Mouse (Mus musculus): ENCODE measurements around the gene Plscr3.
"Not testable (repeated sequence)": the region's sequence is repeated elsewhere in the genome, so short reads cannot be mapped to it uniquely, and the experiment has no call there.

Plscr3 gene

DNA sequence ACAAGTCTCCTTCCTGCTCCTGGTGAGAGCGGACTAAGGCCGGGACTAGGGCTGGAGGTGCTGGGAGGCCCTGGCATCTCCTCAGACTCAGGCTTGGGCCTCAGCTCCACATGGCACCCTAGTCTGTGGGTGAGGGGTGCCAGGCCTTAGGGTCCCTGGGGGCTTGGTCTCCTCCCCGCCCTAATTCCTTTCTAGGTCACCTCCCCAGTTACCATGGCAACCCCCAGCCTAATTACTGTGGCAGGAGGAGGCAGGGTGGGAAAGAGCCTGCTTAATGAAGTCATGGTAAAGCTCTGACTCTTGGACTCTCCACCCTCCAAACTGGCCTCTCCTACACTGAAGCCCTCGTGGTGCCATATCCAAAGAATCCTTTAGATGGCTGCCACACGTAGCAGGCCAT lies 17.3 kb upstream of the Plscr3 start:
- no peak for DNase-seq (ENCODE audit: low spot score in 2 of 2)

DNA sequence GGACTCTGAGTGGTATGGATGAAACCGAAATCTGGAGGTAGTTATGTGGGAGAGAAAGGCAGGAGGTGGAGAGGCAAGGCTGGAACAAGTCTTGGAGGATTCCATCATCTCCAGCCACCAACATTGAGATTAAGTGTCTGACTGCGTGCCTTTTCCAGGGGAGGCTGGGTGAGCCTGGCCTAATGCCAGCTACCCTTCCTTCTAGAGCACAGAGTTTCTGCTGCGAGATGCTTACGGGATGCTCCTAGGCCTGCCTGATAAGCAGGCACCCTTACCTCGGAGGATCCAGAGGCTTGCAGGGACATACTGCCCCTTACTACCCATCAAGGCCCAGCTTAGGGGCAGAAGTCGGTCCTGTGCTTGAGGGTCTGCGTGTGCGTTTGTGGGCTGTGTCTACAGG lies 12.6 kb upstream of the Plscr3 start:
- no peak for DNase-seq (ENCODE audit: low spot score in 2 of 2)

DNA sequence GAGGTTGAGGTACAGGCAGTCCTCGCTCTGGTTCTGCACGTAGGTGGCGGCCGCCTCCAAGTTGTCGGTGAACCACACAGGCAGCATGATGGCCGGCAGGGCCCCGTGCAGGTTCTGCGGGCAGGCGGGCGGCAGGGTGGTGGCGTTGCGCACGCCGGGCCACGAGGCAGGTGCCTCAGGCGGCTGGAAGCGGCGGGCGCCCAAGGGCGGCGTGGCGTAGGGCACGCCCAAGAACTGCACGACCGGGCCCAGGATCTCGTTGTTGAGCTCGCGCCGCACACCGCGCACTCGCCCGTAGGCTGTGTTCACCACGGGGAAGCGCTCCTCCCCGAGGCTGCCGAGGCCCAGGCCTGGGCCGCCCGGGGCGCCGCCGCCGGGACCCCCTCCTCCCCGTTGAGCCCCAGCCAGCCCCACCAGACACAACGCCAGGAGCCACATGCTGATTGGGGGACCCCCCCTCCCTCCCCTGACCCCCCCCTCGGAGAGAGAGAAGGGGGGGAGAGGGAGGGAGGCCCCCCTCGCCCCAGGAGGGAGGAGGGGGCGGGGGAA lies 12.1 kb upstream of the Plscr3 start:
- peak; percentile 42 to 67 for DNase-seq (ENCODE audit: low spot score in 2 of 2)

DNA sequence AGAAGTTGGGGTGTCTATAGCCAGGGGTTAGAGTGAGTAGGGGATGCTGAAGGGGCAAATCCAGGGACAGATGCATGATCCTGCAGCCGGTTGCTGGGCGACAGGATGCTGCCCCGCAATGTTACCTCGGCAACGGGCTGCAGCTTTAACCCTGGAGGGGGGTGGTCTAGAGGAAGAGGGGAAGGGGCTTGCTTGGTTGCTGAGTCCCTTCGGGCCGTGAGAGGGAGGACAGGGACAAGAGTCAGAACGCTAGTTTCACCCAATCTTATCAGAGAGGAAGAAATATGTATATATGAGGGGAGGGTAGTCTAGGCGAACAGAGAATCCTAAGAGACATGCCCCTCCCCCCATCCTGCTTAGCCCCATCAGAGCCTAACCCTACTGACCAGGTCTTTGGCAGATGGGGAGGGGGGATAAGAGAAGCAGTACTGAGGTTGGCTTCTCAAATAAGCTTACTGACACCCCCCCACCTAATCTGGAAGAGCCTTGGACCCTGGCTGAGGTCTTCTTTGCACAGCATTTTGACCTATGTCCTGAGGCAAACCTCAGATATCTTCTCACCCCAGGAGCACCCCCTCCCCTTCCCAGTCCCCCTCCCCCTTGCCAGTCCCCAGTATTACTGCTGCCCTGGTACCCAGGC lies 10.7 kb upstream of the Plscr3 start:
- no peak for DNase-seq (ENCODE audit: low spot score in 2 of 2)

DNA sequence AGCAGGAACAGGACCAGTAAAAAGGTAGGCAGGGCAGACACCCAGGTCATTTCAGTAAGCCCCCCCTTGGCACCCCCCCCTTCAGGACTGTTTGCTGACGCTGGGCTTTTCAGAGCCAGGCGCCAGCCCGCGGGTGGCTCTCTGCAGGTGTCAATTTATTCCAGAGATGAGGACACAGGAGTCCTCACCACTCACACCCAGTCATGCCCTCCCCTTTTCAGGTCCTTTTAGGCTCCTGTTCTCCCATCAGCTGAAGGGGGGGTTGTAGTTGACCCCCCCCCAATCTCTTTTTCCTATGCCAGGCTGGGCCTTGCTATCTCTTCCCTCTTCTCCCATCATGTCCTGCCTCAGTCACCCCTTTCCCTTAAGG lies 10.2 kb upstream of the Plscr3 start:
- DNase-seq (ENCODE audit: low spot score in 2 of 2): no peak

DNA sequence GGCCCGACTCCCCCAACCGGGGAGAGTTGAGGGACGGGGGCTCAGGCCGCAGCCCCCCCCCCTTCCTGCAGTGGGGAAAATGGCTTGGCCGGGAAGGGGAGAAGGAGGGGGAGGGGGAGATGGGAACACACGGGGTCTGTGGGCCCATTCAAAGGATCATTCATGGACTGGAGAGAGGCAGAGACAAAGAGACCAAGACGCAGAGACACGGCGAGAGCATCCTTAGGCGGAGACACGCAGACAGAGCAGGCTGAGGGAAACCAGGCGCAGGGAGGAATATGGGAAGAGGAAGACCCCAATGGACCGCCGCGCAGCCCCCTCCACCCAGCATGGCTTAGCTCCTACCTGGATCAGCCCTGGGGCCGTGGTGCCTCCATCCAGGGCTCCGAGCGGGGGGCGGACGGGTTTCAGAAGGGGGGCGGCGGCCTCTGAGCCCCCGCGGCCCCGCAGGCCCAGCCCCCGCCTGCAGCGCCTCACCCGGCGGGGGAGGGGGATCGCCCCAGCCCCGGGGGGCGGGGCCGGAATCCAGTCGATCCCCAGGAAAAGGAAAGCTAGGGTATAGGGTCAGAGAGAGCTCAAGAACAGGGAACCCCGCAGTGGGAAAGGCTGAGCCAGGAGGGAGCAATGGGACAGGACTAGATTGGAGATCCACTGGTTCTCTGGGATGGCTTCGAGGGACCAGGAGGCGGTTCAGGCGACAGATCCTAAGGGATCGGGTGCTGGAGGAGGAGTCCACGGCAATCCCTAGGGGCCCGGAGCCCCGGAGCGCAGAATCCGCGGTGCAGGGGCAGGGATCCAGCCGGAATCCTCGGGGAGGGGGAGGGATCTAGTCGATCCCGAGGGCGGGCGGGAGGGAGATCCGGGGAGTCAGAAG lies 9.2 kb upstream of the Plscr3 start:
- no peak for DNase-seq (ENCODE audit: low spot score in 2 of 2)

DNA sequence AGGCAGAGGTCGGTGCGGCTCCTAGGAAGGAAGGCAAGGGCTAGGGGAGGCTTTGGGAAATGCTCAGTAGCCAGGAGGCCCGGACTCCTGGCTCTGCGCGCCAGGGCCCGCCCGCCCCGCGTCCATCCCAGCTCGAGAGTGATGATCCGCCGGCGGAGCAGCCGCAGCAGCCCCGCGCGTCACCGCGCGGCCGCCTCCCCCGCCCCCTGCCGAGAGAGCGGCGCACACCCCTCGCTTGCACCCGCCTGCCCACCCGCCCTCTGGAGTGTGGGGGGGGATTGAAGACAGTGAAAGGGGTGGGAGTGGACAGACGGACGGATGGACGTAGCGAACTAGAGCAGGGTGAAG lies 8.6 kb upstream of the Plscr3 start, which contains the start of gene Nlgn2:
Gene Nlgn2 (minus strand): TSS at position 181 of the 348 bp plus-strand sequence.
- no peak for DNase-seq (ENCODE audit: low spot score in 2 of 2)

DNA sequence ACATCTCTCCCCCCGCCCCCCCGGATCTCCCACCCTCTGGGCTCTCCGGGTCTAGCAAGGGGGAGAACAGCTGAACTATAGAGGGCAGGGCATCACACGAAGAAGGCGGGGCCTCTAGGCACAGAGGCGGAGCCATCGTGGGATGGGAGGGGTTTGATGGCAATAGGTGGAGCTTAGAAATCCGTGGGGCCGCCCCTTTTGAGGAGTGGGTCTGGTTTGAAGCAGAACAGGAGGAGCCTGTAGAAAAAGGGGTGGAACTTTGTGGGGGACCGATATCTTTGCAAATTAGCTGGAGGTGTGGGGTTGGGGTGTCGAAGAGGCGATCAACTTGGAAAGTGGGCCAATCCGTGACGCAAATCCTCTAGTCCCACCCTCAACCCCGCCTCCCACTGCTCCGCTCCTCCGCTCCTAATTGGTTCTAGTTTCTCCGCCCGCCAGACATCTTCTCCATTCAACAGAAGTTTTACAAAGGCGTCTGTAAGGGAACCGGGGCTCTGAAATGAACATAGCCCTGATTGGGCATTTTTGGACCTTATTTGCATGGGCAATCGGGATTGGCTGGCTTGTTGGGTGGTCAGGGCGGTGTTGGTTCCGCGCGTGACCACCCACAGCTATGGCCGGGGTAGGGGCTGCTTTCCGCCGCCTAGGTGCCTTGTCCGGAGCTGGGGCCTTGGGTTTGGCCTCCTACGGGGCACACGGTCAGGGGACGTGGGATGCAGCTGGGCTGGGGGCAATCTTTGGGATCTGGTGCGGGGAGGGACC lies 8.0 kb upstream of the Plscr3 start, which contains the start of gene Tmem256:
Gene Tmem256 (plus strand): TSS at position 563 of the 762 bp plus-strand sequence.
- peak; percentile 87 to 89 for DNase-seq (ENCODE audit: low spot score in 2 of 2)

DNA sequence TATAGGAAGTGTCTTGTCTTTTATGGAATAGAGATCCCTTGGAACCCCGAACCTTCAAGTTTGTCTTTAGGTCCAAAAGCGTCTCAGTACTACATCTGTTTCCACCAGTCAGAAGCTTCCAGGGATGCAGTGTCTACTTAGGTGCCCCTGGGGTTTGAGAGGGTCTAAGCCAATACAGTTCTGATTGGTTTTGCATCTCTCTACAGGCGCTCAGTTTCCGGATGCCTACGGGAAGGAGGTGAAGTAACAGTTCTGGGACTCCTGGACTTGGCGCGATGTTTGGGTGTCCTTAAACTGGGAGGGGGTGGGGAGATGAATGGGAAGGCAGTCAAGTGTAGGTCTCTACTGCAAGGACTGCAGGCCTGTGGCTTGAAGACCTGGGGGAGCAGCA lies 7.5 kb upstream of the Plscr3 start:
- DNase-seq (ENCODE audit: low spot score in 2 of 2): no peak

DNA sequence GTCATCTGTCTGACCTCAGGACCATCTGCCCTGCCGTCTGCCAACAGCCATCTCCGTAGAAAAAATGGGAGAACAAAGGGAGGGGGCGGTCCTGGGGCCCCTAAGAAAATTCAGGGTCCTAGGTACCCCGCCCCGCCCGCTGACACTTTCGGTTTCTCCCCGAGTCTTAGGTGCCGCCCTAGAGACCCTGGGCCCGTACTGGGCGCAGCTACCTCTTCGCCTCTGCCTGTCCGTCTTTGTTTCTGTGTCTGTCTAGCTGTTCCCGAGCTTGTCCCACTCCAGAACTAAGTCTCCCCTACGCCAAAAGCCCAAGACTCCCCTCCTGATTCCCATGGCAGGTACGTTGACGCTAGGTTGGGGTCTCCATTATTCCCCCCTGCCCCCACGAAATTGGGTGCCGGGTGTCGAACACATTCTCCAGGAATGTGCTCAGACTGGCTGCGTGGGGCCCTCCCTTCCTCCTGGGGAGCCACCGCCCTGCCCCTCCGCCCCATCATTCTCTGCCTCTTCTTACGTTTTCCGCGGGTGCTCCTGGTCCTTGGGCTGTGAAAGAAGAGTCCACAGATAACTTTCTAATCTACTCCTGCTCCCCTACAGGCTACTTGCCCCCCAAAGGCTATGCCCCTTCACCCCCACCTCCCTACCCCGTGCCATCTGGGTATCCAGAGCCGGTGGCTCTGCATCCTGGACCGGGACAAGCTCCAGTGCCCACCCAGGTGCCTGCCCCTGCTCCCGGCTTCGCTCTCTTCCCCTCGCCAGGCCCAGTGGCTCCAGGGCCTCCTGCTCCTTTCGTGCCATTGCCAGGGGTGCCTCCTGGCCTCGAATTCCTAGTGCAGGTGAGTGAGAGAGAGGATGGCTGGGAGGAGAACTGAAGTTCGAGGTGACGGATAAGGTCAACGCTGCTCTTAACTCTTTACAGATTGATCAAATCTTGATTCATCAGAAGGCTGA lies 837 bp downstream of the Plscr3 start:
- no peak for DNase-seq (ENCODE audit: low spot score in 2 of 2)

DNA sequence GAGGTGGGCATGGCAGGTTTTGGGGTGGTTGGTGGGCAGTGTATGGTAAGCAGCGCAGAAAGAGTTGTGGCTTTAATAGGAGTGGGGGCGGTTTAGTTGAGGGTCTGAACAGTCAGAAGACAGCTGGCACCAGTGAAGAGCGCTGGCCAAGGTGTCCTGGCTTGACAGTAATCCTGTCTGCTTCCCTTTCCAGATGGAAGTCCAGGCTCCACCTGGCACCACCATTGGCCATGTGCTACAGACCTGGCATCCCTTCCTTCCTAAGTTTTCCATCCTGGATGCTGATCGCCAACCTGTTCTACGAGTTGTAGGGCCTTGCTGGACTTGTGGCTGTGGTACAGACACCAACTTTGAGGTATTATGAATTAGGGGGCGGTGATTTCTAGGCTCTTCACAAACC lies 1.8 kb downstream of the Plscr3 start:
- DNase-seq (ENCODE audit: low spot score in 2 of 2): no peak

DNA sequence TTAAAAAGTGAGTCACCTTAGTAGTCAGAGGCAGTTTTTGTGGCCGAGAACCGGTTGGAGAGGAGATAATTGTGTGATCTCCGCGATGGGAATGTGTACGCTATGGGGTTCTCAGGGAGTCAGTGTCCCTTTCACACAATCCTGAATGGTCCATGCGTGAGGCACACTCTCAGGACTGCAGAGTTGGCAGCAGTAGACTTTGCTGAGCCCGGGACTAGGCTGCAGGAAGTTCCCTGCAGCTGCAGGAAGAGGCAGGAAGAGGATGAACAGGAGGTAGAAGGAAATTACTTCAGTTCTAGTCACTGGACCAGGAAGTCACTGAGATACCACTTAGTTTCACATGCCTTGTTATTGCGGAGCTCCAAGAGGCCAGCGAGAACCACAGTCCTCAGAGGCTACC lies 3.0 kb downstream of the Plscr3 start:
- no peak for DNase-seq (ENCODE audit: low spot score in 2 of 2)

DNA sequence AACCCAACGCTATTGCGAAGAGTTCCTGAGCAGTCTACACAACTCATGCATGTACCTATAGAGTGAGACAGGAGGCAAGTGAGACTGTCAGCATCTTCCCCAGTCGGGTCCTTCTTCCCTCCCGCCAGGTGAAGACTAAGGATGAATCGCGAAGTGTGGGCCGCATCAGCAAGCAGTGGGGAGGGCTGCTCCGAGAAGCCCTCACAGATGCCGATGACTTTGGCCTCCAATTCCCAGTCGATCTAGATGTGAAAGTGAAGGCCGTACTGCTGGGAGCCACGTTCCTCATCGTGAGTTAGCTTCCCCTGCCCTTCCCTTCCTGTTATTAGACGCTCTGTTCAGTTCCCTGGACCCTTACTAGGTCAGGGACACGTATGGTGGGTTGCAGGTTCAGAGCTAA lies 3.7 kb downstream of the Plscr3 start:
- no peak for DNase-seq (ENCODE audit: low spot score in 2 of 2)

DNA sequence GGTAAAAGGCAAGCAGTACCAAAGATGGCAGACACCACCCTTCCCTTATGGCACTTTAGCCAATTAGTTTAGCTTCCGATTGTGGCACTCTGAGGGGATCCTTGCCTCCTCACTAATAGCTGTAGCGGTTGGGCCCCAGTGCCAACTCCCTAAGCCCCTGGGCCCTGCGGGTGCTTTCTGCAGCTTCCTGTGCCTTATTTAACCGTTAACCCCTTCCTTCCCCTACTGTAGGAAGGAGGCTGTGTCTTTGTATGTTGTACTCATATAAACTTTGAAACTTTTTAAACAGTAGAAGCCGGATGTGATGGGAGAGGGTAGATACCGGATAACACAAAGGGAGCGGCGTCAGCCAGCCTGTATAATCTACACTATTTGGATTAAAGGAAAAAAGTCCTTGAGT lies 4.6 kb downstream of the Plscr3 start:
- DNase-seq (ENCODE audit: low spot score in 2 of 2): peak; percentile 56 to 60

DNA sequence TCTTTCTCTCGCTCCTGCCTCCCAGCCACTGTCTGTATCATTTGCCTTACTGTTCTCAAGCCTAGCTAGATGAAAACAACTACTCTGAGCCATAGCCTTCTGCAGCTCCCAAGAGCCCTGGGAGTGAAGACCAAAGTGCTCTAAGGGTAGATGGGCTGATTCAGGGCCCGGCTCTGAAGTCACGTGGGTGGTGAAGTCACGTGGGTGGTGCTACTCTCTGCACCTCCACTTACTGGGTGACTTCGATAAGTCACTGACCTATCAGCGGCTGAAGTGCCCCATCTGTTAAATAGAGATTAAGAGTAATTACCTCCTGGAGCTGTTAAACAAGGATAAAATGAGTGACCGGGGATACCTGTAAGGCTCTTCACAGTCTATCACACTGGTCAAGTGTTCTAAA lies 7.8 kb downstream of the Plscr3 start:
- DNase-seq (ENCODE audit: low spot score in 2 of 2): no peak

DNA sequence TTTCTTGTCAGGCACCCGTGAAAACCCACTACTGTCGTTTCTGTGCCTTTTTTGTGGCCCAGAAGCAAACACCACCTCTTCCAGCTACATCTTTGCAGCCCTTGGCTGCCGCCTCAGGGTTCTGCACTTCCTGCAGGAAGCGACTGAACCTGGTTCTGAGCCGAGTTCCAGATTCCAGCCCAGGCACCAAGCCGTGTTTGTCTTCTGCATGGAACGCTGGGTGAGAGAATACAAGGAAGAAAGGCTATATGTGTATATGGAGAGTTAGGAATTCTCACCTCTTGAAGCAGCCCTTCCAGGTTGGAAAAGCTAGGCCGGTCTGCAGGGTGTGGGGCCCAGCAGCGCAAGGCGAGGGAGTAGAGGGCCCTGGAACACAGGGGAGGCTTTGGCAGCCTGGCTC lies 8.5 kb downstream of the Plscr3 start:
- DNase-seq (ENCODE audit: low spot score in 2 of 2): no peak

DNA sequence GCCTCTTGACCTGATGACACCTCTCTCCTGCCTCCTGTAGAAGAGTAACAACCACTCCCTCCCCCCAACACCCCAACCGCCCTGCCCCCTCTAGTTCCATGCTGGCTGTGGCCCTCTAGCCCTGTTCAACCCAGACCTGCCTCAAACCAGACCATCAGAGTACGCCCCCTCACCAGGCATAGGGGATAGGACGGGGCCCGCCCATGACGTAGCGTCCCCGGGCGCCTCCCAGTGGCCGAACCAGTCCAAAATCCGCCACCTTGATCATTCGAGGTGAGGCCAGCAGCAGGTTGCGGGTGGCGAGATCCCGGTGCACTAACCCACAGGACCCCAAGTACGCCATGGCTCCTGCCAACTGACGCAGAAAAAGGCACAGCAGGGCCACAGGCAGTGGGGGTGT lies 9.2 kb downstream of the Plscr3 start:
- DNase-seq (ENCODE audit: low spot score in 2 of 2): peak in 1 of 2 experiments; percentile 74

DNA sequence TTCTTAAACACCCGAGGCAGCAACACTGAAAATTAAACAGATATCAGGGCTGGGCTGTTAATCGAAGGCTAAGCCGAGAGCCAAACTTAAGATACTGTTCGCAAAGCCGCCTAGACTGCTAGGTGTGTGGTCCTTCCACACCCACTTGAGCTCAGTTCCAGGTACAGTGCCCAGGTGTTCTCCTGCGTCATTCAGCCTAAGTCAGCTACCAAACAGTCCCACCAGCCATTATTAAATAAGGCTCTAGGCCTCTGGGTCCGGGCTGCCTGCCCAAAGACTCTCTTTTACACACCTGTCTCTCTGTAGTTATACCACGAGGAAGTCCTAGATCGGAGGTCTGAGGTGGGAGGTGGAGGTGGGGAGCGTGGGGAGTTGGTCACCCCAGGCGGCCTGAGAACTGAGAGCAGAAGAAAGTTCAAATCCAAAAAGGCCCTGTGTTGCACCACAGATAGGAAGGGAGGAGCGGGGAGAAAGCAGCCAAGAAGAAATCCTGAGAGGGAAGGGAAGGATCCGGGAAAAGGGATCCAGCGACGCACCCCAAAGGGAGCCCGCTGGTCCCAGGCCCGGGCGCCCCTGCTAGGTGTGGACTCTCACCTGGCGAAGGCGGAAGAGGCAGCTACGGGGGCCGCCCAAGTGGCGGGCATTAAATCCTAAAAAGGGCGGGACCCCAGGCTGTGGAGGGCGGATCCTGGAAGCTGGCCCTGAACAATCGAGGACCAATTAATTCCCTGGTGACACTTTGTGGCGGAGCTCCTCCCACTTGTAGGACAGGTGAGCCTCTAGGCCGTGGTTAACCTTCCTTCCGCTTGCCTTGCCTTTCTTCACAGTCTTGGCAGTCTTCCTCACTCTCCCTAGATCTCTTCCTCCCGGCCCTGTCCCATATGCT lies 12.2 kb downstream of the Plscr3 start, which contains the start of gene Tnk1:
Gene Tnk1 (minus strand): TSS at position 618 of the 886 bp plus-strand sequence.
- DNase-seq (ENCODE audit: low spot score in 2 of 2): no peak

DNA sequence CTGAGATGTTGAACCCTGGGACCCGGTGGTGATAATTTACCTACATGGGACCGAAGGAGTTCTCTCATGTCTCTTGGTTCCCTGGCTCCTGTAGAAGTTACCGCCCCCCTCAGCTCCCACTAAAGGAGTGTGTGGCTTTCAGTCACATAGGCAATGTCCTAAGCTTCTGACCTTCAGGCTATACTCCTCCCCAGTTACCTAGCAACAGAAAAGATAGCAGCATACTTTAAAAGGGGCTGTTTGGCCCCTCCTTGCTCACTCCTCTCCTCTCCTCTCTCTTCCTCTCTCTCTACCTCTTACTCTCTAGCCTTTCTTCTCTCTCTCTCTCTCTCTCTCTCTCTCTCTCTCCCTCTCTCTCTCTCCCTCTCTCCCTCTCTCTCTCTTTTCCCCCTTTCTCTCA lies 17.6 kb downstream of the Plscr3 start:
- not testable (repeated sequence) for DNase-seq (ENCODE audit: low spot score in 2 of 2)
